Mouse (Mus musculus) adipocyte (in vitro differentiated cells): ENCODE results near the gene Osgin1.

Experiments used
- DNase-seq: peaks from one replicate; pipeline ENCODE4 v3.0.0-alpha.2; 2016; ENCODE audit warnings: low spot score

Osgin1 gene

GRCm38 (mm10) chr8:119433582-119434174 lies at the start of gene Osgin1:
TSS of gene Osgin1 (plus strand) at chr8:119434124.
- DNase-seq = no peak

GRCm38 (mm10) chr8:119384478-119384877 lies 49.4 kb upstream of the Osgin1 start:
- DNase-seq = peak; percentile 64

GRCm38 (mm10) chr8:119385854-119386253 lies 48.1 kb upstream of the Osgin1 start:
- DNase-seq = no peak

- no peak for DNase-seq
Measured at GRCm38 (mm10) chr8:119386988-119387387, 46.9 kb upstream of the Osgin1 start.

GRCm38 (mm10) chr8:119394097-119394496 lies 39.8 kb upstream of the Osgin1 start:
- DNase-seq = no peak

- DNase-seq = peak; percentile 83
Measured at GRCm38 (mm10) chr8:119394524-119395026, 39.3 kb upstream of the Osgin1 start, which contains the start of gene Mlycd. TSS of gene Mlycd (plus strand) at chr8:119394878.

- DNase-seq = no peak
Measured at GRCm38 (mm10) chr8:119395072-119395950, 38.6 kb upstream of the Osgin1 start.

GRCm38 (mm10) chr8:119398558-119398957 lies 35.4 kb upstream of the Osgin1 start:
- DNase-seq = no peak

GRCm38 (mm10) chr8:119399255-119399654 lies 34.7 kb upstream of the Osgin1 start:
- peak; percentile 59 for DNase-seq

- no peak for DNase-seq
Measured at GRCm38 (mm10) chr8:119400122-119400671, 33.7 kb upstream of the Osgin1 start.

- no peak for DNase-seq
Measured at GRCm38 (mm10) chr8:119400904-119401303, 33.0 kb upstream of the Osgin1 start.

- no peak for DNase-seq
Measured at GRCm38 (mm10) chr8:119403912-119404311, 30.0 kb upstream of the Osgin1 start.

GRCm38 (mm10) chr8:119404648-119405047 lies 29.3 kb upstream of the Osgin1 start:
- no peak for DNase-seq

GRCm38 (mm10) chr8:119408311-119408710 lies 25.6 kb upstream of the Osgin1 start:
- DNase-seq = no peak

GRCm38 (mm10) chr8:119412037-119412734 lies 21.7 kb upstream of the Osgin1 start:
- peak; percentile 37 for DNase-seq

- DNase-seq = peak; percentile 72
Measured at GRCm38 (mm10) chr8:119412735-119413498, 21.0 kb upstream of the Osgin1 start.

- DNase-seq = no peak
Measured at GRCm38 (mm10) chr8:119413605-119414004, 20.3 kb upstream of the Osgin1 start.

GRCm38 (mm10) chr8:119420318-119420717 lies 13.6 kb upstream of the Osgin1 start:
- no peak for DNase-seq

- no peak for DNase-seq
Measured at GRCm38 (mm10) chr8:119421603-119422122, 12.3 kb upstream of the Osgin1 start.

GRCm38 (mm10) chr8:119422123-119422711 lies 11.7 kb upstream of the Osgin1 start:
- peak; percentile 56 for DNase-seq
